Mouse (Mus musculus) midbrain, embryonic 16.5 days (tissue): ENCODE measurements around the gene Tln2. TPM values are rescaled to one million over a fixed set of nuclear protein-coding genes. Genes with fewer than 3 reads are reported as not detected.

Experiments
- ATAC-seq: fragments of 200-750 bp; cut with Nextera tagmentation; 2 replicates; pipeline ENCODE4 v1.8.0; 2017; ENCODE audit warnings: moderate TSS enrichment
- H3K27ac ChIP-seq: fragments of 300-500 bp; sonication (generic); 2 replicates; pipeline ENCODE4 v1.5.1; 2014; ENCODE audit warnings: mild to moderate bottlenecking, low read length, mixed read lengths
- H3K27me3 ChIP-seq: fragments of 300-500 bp; sonication (generic); 2 replicates; pipeline ENCODE4 v1.6.1; 2014; ENCODE audit warnings: low read depth, low read length, mixed read lengths; ENCODE audit not compliant: control insufficient read depth, insufficient read depth
- H3K36me3 ChIP-seq: fragments of 300-500 bp; sonication (generic); 2 replicates; pipeline ENCODE4 v1.6.1; 2014; ENCODE audit warnings: mild to moderate bottlenecking, low read length, moderate library complexity, mixed read lengths; ENCODE audit not compliant: control insufficient read depth, insufficient read depth
- H3K4me1 ChIP-seq: fragments of 300-500 bp; sonication (generic); 2 replicates; pipeline ENCODE4 v1.6.1; 2014; ENCODE audit warnings: mild to moderate bottlenecking, low read length, mixed read lengths; ENCODE audit not compliant: control insufficient read depth, insufficient read depth
- H3K4me2 ChIP-seq: fragments of 300-500 bp; sonication (generic); 2 replicates; pipeline ENCODE4 v1.6.1; 2014; ENCODE audit warnings: mild to moderate bottlenecking, low read length, mixed read lengths
- H3K4me3 ChIP-seq: fragments of 300-500 bp; sonication (generic); 2 replicates; pipeline ENCODE4 v1.5.1; 2014; ENCODE audit warnings: low read depth, mild to moderate bottlenecking, low read length, moderate library complexity, mixed read lengths
- H3K9ac ChIP-seq: fragments of 300-500 bp; sonication (generic); 2 replicates; pipeline ENCODE4 v1.6.1; 2014; ENCODE audit warnings: low read depth, low read length, mixed read lengths
- H3K9me3 ChIP-seq: fragments of 300-500 bp; sonication (generic); replicated peaks from 2 replicates; pipeline ENCODE4 v1.6.1; 2014; ENCODE audit warnings: mild to moderate bottlenecking, low read length, mixed read lengths; ENCODE audit not compliant: control insufficient read depth, poor library complexity, severe bottlenecking
- WGBS: fragments of 180-500 bp; shearing (Covaris S2); extraction: QIAGEN DNeasy Blood & Tissue Kit; methylation state at CpG from one replicate; pipeline ENCODE4 v1.1.7; 2014; 5-methylcytosine and 5-hydroxymethylcytosine counted together
- polyA plus RNA-seq: library from polyadenylated mRNA; unstranded; fragments of >200 nt; fragmentation: Nextera tagmentation; extraction: Ambion mirVana; gene quantifications from 2 replicates; pipeline ENCODE4 v1.2.1, GENCODE M21; 2015

Tln2 gene
- polyA plus RNA-seq, 1 experiment from 2014 or later = 24.8 TPM

DNA sequence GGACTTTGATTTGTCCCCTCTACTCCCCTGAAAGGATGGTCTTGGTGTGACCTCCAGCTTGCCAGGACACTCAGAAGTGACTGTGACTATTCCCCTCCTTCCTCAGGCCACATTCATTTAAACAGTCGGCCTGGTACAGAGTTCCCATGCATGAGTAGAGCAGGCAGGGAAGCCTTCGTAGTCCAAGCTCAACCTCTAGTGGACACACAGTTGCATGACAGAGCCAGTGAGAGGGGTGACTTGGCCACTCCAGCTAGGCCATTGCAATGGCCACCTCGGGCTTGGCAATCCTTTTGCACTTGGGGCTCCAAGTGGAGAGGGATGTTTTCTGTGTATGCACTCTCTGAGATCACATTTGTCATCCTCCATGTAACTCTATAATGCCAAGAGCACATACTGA, 285.2 kb downstream of the Tln2 start:
- ATAC-seq = no peak
- peaks cover 3% of the 10 kb centered on the region for H3K36me3 ChIP-seq
- no peak overlapping the region for H3K4me2 ChIP-seq
- no peaks in the 10 kb centered on the region for H3K27me3 ChIP-seq
- H3K9me3 ChIP-seq = no peaks in the 10 kb centered on the region
- no peak overlapping the region for H3K4me3 ChIP-seq
- WGBS = 42% methylated on average over 3 of the region's 3 CpGs
- no peaks in the 10 kb centered on the region for H3K4me1 ChIP-seq
- no peak overlapping the region for H3K9ac ChIP-seq
- H3K27ac ChIP-seq = no peak overlapping the region

DNA sequence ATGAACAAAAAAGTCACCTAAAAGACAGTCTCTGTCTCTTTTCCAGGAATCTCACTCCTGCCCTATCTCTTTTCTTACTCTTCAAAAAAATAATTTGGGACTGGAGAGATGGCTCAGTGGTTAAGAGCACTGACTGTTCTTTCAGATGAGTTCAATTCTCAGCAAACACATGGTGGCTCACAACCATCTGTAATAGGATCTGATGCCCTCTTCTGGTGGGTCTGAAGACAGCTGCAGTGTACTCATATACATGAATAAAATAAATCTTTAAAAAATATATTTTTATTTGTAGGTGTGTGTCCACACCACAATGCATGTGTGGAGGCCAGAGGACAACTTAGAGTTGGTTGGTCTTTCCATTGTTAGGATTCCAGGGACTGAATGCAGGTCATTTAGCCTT, 286.1 kb downstream of the Tln2 start:
- H3K4me1 ChIP-seq = no peaks in the 10 kb centered on the region
- H3K9me3 ChIP-seq = no peaks in the 10 kb centered on the region
- peaks cover 3% of the 10 kb centered on the region for H3K36me3 ChIP-seq
- H3K27me3 ChIP-seq = no peaks in the 10 kb centered on the region
- no peak overlapping the region for H3K9ac ChIP-seq
- no peak overlapping the region for H3K27ac ChIP-seq
- no peak for ATAC-seq
- no peak overlapping the region for H3K4me3 ChIP-seq
- H3K4me2 ChIP-seq = no peak overlapping the region

DNA sequence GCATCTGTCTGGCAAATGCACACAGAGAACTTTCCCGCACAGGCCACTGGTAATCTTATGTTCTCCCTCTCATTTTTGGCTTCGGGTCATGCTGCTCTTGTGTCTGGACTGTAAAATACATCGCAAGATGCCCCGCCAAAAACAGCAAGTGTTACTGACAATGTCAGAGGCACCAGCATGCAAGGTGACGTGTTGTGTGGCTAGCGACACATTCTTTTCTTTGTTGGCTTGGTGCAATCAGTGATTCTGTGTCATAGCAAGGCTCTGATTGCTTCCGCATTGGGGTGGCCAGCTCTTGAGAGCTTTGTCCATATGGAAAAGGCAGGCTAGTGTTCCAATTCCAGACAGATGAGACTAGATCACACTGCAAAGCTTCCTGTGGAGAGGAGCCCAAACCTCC, 288.8 kb downstream of the Tln2 start:
- Histone ChIP-seq H3K27ac (peak overlapping the region; percentile 38; the same call in 1 of the 2 replicates), H3K27me3 (no peaks in the 10 kb centered on the region), H3K4me3 (no peak overlapping the region), H3K9ac (no peak overlapping the region), H3K36me3 (peaks cover under 1% of the 10 kb centered on the region), H3K9me3 (no peaks in the 10 kb centered on the region), H3K4me1 (peaks cover 2% of the 10 kb centered on the region; the same call in 1 of the 2 replicates), H3K4me2 (no peak overlapping the region)
- 73% methylated on average over 7 of the region's 7 CpGs for WGBS
- no peak for ATAC-seq

DNA sequence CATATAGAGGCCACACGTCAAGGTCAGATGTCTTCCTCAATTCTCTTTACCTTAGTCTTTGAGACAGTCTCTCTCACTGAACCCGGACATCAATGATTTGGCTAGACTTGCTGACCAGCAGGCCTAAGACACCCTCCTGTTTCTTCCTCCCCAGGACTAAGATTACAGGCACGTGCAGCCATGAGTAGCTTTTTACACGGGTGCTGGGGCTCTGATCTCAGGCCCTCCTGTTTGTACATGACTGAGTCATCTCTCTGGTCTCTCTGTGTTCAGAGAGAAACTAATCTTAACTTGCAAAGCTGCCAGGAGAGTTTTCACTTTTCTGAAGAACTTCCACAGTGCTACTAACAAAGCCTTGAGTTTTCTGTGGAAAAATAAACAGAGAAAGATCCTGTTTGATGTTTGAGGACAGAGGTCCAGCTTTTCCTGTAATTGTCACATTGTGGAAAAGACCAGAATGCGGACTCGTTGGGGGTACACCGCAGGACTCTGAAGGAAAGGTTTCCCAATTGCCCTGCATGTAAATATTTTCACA, 289.4 kb downstream of the Tln2 start:
- H3K4me1 ChIP-seq = peaks cover 8% of the 10 kb centered on the region
- H3K9me3 ChIP-seq = no peaks in the 10 kb centered on the region
- H3K4me2 ChIP-seq = no peak overlapping the region
- H3K9ac ChIP-seq = no peak overlapping the region
- WGBS = 74% methylated on average over 7 of the region's 7 CpGs
- no peaks in the 10 kb centered on the region for H3K27me3 ChIP-seq
- H3K4me3 ChIP-seq = no peak overlapping the region
- H3K27ac ChIP-seq = no peak overlapping the region
- no peak for ATAC-seq
- H3K36me3 ChIP-seq = no peaks in the 10 kb centered on the region; the same call in 1 of the 2 replicates

DNA sequence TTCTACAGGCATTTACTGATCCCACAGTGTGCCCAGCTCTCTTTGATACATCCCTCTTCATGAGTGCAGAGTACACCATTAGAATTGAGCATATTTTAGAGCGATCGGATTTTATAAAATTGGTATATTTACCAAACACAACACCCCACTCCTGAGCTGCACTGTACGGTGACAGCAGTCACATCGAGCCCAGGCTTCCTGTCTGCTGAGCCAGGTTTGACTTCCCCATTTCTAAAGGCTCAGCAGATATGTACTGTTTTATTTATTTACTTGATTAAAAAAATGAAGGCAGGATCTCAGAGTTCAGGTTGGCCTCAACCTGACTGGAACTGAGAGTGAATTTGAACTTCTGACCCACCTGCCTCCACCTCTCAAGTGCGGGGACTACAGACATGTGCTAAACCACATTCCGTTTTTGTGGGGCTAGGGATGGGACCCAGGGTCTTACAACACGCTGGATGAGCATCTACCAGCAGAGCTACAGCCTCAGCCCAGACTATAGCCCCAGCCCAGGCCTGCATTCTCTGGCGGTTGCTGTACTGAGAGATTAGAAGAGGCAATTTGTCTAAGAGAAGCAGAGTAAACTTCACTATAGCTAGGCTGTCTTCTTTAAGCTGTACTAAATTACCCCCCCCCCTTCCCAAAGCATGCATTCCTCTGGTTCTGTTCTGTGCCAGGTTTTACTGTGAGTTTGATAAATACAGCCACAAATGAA, 292.1 kb downstream of the Tln2 start:
- ATAC-seq = no peak
- 87% methylated on average over 8 of the region's 8 CpGs for whole genome bisulfite sequencing
- Histone ChIP-seq H3K4me2 (no peak overlapping the region), H3K9ac (no peak overlapping the region), H3K9me3 (no peaks in the 10 kb centered on the region), H3K4me1 (peaks cover 9% of the 10 kb centered on the region), H3K36me3 (no peaks in the 10 kb centered on the region), H3K27me3 (no peaks in the 10 kb centered on the region), H3K27ac (no peak overlapping the region), H3K4me3 (no peak overlapping the region)

DNA sequence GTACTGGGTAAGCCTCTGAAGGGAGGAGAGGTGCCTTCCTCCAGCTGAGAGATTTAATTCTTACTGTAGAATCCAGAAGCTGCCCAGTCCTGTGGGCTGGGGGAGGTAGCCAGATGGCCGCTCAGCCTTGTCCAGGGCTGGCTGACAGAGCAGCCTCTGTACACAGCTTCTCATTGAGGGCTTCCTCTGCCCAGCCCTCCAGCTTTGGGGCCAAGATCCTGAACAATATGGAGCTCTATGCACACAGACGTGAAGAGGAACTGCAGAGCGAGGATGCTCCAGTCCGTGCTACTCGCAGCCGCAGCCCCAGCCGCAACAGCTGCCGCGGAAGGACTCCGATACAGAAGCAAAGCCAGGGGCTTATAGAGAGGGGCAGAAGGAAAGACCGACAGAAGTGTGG, 294.0 kb downstream of the Tln2 start:
- WGBS = 66% methylated on average over 11 of the region's 11 CpGs
- H3K4me1 ChIP-seq = peaks cover 15% of the 10 kb centered on the region
- no peaks in the 10 kb centered on the region for H3K9me3 ChIP-seq
- H3K36me3 ChIP-seq = no peaks in the 10 kb centered on the region
- peak overlapping the region; percentile 24; the same call in 1 of the 2 replicates for H3K27ac ChIP-seq
- no peak overlapping the region for H3K4me3 ChIP-seq
- no peaks in the 10 kb centered on the region for H3K27me3 ChIP-seq
- peak; percentile 64 for ATAC-seq
- no peak overlapping the region for H3K4me2 ChIP-seq
- no peak overlapping the region for H3K9ac ChIP-seq

DNA sequence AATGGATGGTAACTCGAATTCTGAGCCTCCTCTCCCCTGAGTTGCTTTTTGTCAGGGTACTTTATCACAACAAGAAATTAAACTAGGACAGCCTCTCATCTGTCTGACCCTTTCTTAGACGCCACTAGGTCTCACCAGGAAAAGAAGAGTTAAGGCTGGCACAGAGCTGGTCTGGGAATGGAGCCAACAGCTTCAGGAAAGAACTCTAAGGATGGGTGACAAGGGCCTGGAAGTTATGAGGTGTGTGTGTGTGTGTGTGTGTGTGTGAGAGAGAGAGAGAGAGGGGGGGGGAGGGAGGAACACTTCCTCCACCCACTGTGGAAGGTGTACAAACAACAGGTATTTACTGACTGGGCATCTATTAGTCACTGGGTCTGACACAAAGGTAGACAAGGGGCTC, 294.6 kb downstream of the Tln2 start:
- no peak for ATAC-seq
- H3K4me3 ChIP-seq = no peak overlapping the region
- peaks cover 15% of the 10 kb centered on the region for H3K4me1 ChIP-seq
- no peaks in the 10 kb centered on the region for H3K9me3 ChIP-seq
- H3K27ac ChIP-seq = no peak overlapping the region
- WGBS = 52% methylated on average over 2 of the region's 2 CpGs
- no peak overlapping the region for H3K4me2 ChIP-seq
- no peak overlapping the region for H3K9ac ChIP-seq
- H3K27me3 ChIP-seq = no peaks in the 10 kb centered on the region
- no peaks in the 10 kb centered on the region for H3K36me3 ChIP-seq

DNA sequence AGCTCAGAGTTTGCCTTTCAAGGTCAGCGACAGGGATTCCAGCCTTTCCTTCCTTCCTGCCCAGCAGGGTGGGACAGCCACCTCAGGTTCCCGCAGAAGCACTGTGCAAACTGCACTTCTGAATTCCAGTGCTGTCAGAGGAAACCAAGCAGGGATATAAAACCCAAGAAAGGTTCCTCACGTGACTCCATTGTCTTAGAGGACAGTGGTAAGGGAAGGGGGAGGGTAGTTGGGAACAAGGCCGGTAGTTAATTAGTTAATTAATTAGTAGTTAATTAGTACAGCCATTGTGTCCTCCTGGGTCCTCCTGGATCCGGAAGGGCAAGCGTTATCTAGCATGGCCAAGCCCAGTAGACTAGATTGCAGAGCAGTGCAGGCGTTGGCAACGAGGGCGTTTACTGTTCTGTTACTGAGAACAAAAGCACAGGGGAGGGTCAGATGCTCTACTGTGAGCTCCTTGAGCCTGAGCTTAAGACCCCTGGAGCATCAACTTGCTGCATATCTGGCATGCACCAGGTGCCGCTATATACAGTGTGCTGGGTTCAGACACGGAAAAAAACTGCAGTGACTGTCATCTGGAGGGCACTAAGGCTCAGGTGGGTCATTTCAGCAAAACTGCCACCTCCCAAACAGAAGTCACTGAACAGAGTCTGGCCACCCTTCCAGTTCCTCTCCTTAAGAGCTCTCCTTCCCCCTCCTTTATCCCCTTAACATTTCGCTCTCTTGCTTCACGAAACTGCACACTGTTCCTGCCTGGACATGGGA, 298.5 kb downstream of the Tln2 start:
- peaks cover 5% of the 10 kb centered on the region; the same call in 1 of the 2 replicates for H3K36me3 ChIP-seq
- no peaks in the 10 kb centered on the region for H3K9me3 ChIP-seq
- 0 out of 2 replicates have a peak overlapping the region, but pooled peaks have one; percentile 31 for H3K27ac ChIP-seq
- 22% methylated on average over 13 of the region's 13 CpGs for WGBS
- ATAC-seq = no peak
- no peak overlapping the region for H3K4me3 ChIP-seq
- H3K9ac ChIP-seq = no peak overlapping the region
- H3K4me1 ChIP-seq = peaks cover 15% of the 10 kb centered on the region
- no peak overlapping the region for H3K4me2 ChIP-seq
- H3K27me3 ChIP-seq = no peaks in the 10 kb centered on the region

DNA sequence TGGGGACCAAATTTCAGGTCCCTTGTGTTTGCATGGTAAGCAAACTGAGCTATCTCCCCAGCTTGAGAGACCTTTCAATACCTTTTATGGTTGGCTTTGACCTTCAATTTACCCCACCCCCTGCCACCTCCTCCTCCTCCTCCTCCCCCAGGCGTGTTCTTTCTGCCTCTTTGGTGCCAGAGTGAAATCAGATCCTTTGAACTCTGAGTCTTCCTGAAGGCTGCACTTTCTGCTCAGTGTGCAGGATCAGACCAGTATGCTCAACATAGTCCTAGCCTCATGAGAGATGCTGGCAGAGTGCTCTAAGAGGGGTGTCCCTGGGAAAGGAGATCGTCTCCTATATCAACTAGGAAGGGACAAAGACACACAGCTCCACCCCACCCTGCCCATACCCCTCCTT, 309.4 kb downstream of the Tln2 start:
- no peak for ATAC-seq
- H3K4me3 ChIP-seq = no peak overlapping the region
- H3K27me3 ChIP-seq = no peaks in the 10 kb centered on the region
- no peaks in the 10 kb centered on the region for H3K4me1 ChIP-seq
- WGBS = 78% methylated on average over 2 of the region's 2 CpGs
- peaks cover under 1% of the 10 kb centered on the region; the same call in 1 of the 2 replicates for H3K36me3 ChIP-seq
- H3K9ac ChIP-seq = no peak overlapping the region
- no peak overlapping the region for H3K4me2 ChIP-seq
- 0 out of 2 replicates have a peak, but pooled peaks cover 2% of the 10 kb centered on the region for H3K9me3 ChIP-seq
- H3K27ac ChIP-seq = no peak overlapping the region
